ENCODE assay signal across 8 mouse cellular contexts in genomic region chr7:120739558-120740101, GRCm38 (mm10). TPM values are rescaled to one million over a fixed set of nuclear protein-coding genes. Genes with fewer than 3 reads are reported as not detected.
DNase-seq lines count a peak whose midpoint lies in the region; ATAC-seq lines count a peak whose summit lies in the region.

No protein-coding gene starts in this region.

- no peak overlapping the region for H3K4me3 ChIP-seq in hindbrain, embryonic 15.5 days
- H3K4me3 ChIP-seq in hindbrain, embryonic 12.5 days: no peak overlapping the region
- peak overlapping the region; percentile 49 for H3K4me3 ChIP-seq in brown adipose tissue, adult 24 weeks (ENCODE audit: insufficient read depth, low read depth, low read length)
- no peak overlapping the region for H3K4me3 ChIP-seq in heart, embryonic 16.5 days (ENCODE audit: low read length)
- H3K4me3 ChIP-seq in stomach, embryonic 15.5 days (replicated peaks): no peak overlapping the region

- H3K36me3 ChIP-seq in hindbrain, embryonic 15.5 days: no peaks in the 10 kb centered on the region
- peaks cover 5% of the 10 kb centered on the region; the same call in 1 of the 2 replicates for H3K36me3 ChIP-seq in hindbrain, embryonic 12.5 days
- peaks cover 2% of the 10 kb centered on the region; the same call in 1 of the 2 replicates for H3K36me3 ChIP-seq in heart, embryonic 16.5 days (ENCODE audit: control insufficient read depth, insufficient read depth)
- H3K36me3 ChIP-seq in stomach, embryonic 15.5 days: no peaks in the 10 kb centered on the region

- 8% methylated on average over 5 of the region's 5 CpGs for WGBS in hindbrain, embryonic 15.5 days
- 10% methylated on average over 5 of the region's 5 CpGs for WGBS in hindbrain, embryonic 12.5 days
- WGBS in heart, embryonic 16.5 days: 9% methylated on average over 5 of the region's 5 CpGs
- WGBS in stomach, embryonic 15.5 days: 14% methylated on average over 5 of the region's 5 CpGs

- peak; percentile 23 to 43 for DNase-seq in left cerebral cortex, adult 18-20 months (ENCODE audit: low spot score in 2 of 2)
- DNase-seq in Muller cell, postnatal 12 days (ENCODE audit: inconsistent ontology term): no peak
- no peak for DNase-seq in adrenal gland, postnatal 4 days (ENCODE audit: low spot score in 2 of 2)

- no peak overlapping the region for H3K9ac ChIP-seq in hindbrain, embryonic 15.5 days
- H3K9ac ChIP-seq in hindbrain, embryonic 12.5 days: no peak overlapping the region
- H3K9ac ChIP-seq in heart, embryonic 16.5 days (ENCODE audit: low read length): 0 out of 2 replicates have a peak overlapping the region, but pooled peaks have one; percentile 17
- H3K9ac ChIP-seq in stomach, embryonic 15.5 days: no peak overlapping the region

- no peak overlapping the region for H3K27ac ChIP-seq in hindbrain, embryonic 15.5 days (replicated peaks)
- no peak overlapping the region for H3K27ac ChIP-seq in hindbrain, embryonic 12.5 days
- peak overlapping the region; percentile 91 for H3K27ac ChIP-seq in brown adipose tissue, adult 24 weeks (replicated peaks; ENCODE audit: low read depth, low read length)
- no peak overlapping the region; the same call in none of the 2 replicates for H3K27ac ChIP-seq in heart, embryonic 16.5 days (ENCODE audit: low read length)
- no peak overlapping the region for H3K27ac ChIP-seq in stomach, embryonic 15.5 days

- no peaks in the 10 kb centered on the region for H3K27me3 ChIP-seq in hindbrain, embryonic 15.5 days
- H3K27me3 ChIP-seq in hindbrain, embryonic 12.5 days: no peaks in the 10 kb centered on the region
- no peaks in the 10 kb centered on the region for H3K27me3 ChIP-seq in heart, embryonic 16.5 days (ENCODE audit: control insufficient read depth, insufficient read depth, low read length)
- no peaks in the 10 kb centered on the region for H3K27me3 ChIP-seq in stomach, embryonic 15.5 days (replicated peaks)

- no peak overlapping the region for H3K4me2 ChIP-seq in hindbrain, embryonic 15.5 days
- H3K4me2 ChIP-seq in hindbrain, embryonic 12.5 days (replicated peaks): no peak overlapping the region
- H3K4me2 ChIP-seq in heart, embryonic 16.5 days (ENCODE audit: low read depth, low read length): peak overlapping the region; percentile 23; the same call in 1 of the 2 replicates
- no peak overlapping the region for H3K4me2 ChIP-seq in stomach, embryonic 15.5 days

- no peaks in the 10 kb centered on the region for H3K9me3 ChIP-seq in hindbrain, embryonic 15.5 days
- no peaks in the 10 kb centered on the region for H3K9me3 ChIP-seq in hindbrain, embryonic 12.5 days (replicated peaks)
- no peaks in the 10 kb centered on the region for H3K9me3 ChIP-seq in heart, embryonic 16.5 days (replicated peaks; ENCODE audit: control insufficient read depth, low read length)
- no peaks in the 10 kb centered on the region for H3K9me3 ChIP-seq in stomach, embryonic 15.5 days

- peaks cover 11% of the 10 kb centered on the region; the same call in 1 of the 2 replicates for H3K4me1 ChIP-seq in hindbrain, embryonic 15.5 days (replicated peaks)
- H3K4me1 ChIP-seq in hindbrain, embryonic 12.5 days: peaks cover 10% of the 10 kb centered on the region
- H3K4me1 ChIP-seq in brown adipose tissue, adult 24 weeks (ENCODE audit: control insufficient read depth, insufficient read depth, insufficient read length, low read length): peaks cover 27% of the 10 kb centered on the region
- peaks cover 8% of the 10 kb centered on the region for H3K4me1 ChIP-seq in heart, embryonic 16.5 days (ENCODE audit: control insufficient read depth, insufficient read depth, low read length)
- peaks cover 5% of the 10 kb centered on the region; the same call in 1 of the 2 replicates for H3K4me1 ChIP-seq in stomach, embryonic 15.5 days

- ATAC-seq in hindbrain, embryonic 15.5 days (ENCODE audit: low FRiP score, low read depth): peak; percentile 71; the same call in 1 of the 2 replicates
- no peak for ATAC-seq in hindbrain, embryonic 12.5 days (ENCODE audit: low FRiP score)
- ATAC-seq in heart, embryonic 16.5 days (replicated peaks; ENCODE audit: extremely low read depth, insufficient read depth, low FRiP score): peak; percentile 64
- peak; percentile 43 for ATAC-seq in stomach, embryonic 15.5 days (ENCODE audit: insufficient read depth, low FRiP score, low read depth)

RNA-seq across cellular contexts. Expression of gene Vwa3a, which starts 0.5 kb away (rescaled TPM):
- 1.8 and 2.2 TPM in 2 replicates for polyA plus RNA-seq in hindbrain, embryonic 15.5 days (2015; fragmentation: Nextera tagmentation; extraction: Ambion mirVana)
- 1.4 and 1.7 TPM in 2 replicates for polyA plus RNA-seq in hindbrain, embryonic 12.5 days (2016; fragmentation: Nextera tagmentation; extraction: Ambion mirVana)
- 1.3 and 1.7 TPM in 2 replicates for polyA plus RNA-seq in brown adipose tissue, adult 24 weeks (2012; ENCODE audit: insufficient read depth, insufficient read length, missing spikeins)
- polyA plus RNA-seq in heart, embryonic 16.5 days (2015; fragmentation: Nextera tagmentation; extraction: Ambion mirVana): 1.0 TPM in 2 replicates
- 10 to 100 TPM; 12.3 to 14.1 TPM for total RNA-seq in left cerebral cortex, adult 18-20 months (2021)
- 0.63 and 0.73 TPM in 2 replicates for polyA plus RNA-seq in stomach, embryonic 15.5 days (2015; fragmentation: Nextera tagmentation; extraction: Ambion mirVana)
- total RNA-seq in adrenal gland, postnatal 4 days (2021): 1 to 10 TPM; 1.8 to 2.5 TPM

Comparison
In these comparisons a context has a peak if more than half of its experiments do, and no peak if none do; other contexts are left out.
1. DNase-seq: peak in left cerebral cortex, adult 18-20 months (2 of 2); none in Muller cell, postnatal 12 days (single experiment) and adrenal gland, postnatal 4 days (0 of 2).